Mouse (Mus musculus) liver, postnatal 0 days (tissue): ENCODE measurements around the gene Preb. TPM values are rescaled to one million over a fixed set of nuclear protein-coding genes. Genes with fewer than 3 reads are reported as not detected.

Source experiments
- ATAC-seq: fragments of 200-750 bp; cut with Nextera tagmentation; 2 replicates; pipeline ENCODE4 v1.8.0; 2017; ENCODE audit warnings: mild to moderate bottlenecking, moderate library complexity
- DNase-seq: peaks from one replicate; pipeline ENCODE4 v3.0.0-alpha.2; 2016
- H3K27ac ChIP-seq: fragments of 300-500 bp; sonication (generic); 2 replicates; pipeline ENCODE4 v1.5.1; 2014; ENCODE audit warnings: antibody characterized with exemption, moderate library complexity, mild to moderate bottlenecking, low read depth
- H3K27me3 ChIP-seq: fragments of 300-500 bp; sonication (generic); 2 replicates; pipeline ENCODE4 v1.6.1; 2014; ENCODE audit warnings: low read length, control low read depth, mixed read lengths; ENCODE audit not compliant: insufficient read depth
- H3K36me3 ChIP-seq: fragments of 300-500 bp; sonication (generic); replicated peaks from 2 replicates; pipeline ENCODE4 v1.6.1; 2014; ENCODE audit warnings: mild to moderate bottlenecking, control low read depth, low read length, moderate library complexity, mixed read lengths; ENCODE audit not compliant: insufficient read depth
- H3K4me1 ChIP-seq: fragments of 300-500 bp; sonication (generic); 2 replicates; pipeline ENCODE4 v1.6.1; 2014; ENCODE audit warnings: antibody characterized with exemption, mild to moderate bottlenecking, control low read depth; ENCODE audit not compliant: insufficient read depth
- H3K4me2 ChIP-seq: fragments of 300-500 bp; sonication (generic); 2 replicates; pipeline ENCODE4 v1.6.1; 2014; ENCODE audit warnings: low read depth, mild to moderate bottlenecking, low read length, moderate library complexity, mixed read lengths
- H3K4me3 ChIP-seq: fragments of 300-500 bp; sonication (generic); 2 replicates; pipeline ENCODE4 v1.5.1; 2014; ENCODE audit warnings: low read depth, low read length
- H3K9ac ChIP-seq: fragments of 300-500 bp; sonication (generic); replicated peaks from 2 replicates; pipeline ENCODE4 v1.6.1; 2014; ENCODE audit warnings: mild to moderate bottlenecking, moderate library complexity
- H3K9me3 ChIP-seq: fragments of 300-500 bp; sonication (generic); 2 replicates; pipeline ENCODE4 v1.6.1; 2016; ENCODE audit warnings: mild to moderate bottlenecking, control low read depth, low read length, mixed read lengths
- CTCF ChIP-seq: sonication (generic); IDR thresholded peaks from 2 replicates; pipeline ENCODE4 v1.5.1; 2016; ENCODE audit warnings: antibody characterized with exemption, low read depth
- EP300 ChIP-seq: IDR thresholded peaks from 2 replicates; pipeline ENCODE4 v1.6.1; 2016; ENCODE audit warnings: antibody characterized with exemption, low read depth, mild to moderate bottlenecking
- WGBS: fragments of 180-500 bp; shearing (Covaris S2); extraction: QIAGEN DNeasy Blood & Tissue Kit; methylation state at CpG from one replicate; pipeline ENCODE4 v1.1.7; 2014; ENCODE audit not compliant: insufficient replicate concordance; 5-methylcytosine and 5-hydroxymethylcytosine counted together
- polyA plus RNA-seq: library from polyadenylated mRNA; unstranded; fragments of >200 nt; fragmentation: Nextera tagmentation; extraction: Ambion mirVana; gene quantifications from 2 replicates; pipeline ENCODE4 v1.2.1, GENCODE M21; 2015

Gene Preb
- polyA plus RNA-seq, 1 experiment from 2014 or later: 80.6 TPM

DNA sequence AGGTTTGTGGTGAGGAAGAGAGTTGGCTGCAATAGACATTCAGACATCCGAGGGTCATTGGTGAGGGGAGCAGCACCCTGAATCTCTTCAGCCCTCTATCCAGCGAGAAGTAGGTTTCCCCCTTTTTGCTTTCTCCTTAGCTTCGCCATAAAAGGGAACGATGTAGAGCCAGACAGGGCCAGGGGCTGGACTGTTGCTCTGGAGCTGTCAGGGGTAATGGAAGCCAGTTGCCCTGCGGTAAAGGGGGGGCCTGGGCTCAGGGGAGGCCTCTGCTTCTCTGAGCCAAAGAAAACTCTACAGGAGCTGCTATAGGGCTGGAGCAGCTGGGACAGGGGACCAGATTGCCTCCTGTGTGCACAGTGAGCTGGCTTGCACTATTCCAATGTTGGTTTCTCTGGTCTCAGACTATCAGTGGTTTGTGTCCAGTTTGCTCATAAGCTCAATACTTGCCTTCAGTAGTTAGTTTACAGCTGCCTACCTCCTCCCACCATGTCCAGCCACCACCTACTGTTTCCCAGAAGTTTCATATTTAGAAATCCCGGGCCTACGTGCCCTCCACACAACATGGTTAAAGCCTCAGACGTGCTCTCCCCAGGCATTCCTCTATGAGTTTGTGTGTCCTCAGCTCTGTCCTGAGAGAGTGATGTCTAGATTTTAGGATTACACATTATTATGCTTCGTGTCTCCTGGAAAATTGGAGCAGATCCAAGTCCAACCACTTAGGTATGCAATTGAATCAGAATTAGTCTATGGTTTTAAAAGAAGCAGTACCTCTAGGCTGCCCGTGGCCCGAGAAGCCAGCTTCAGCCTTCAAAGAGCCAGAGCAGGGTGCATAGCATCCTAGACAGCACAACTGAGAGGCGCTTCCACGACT, 51.5 kb downstream of the Preb start:
- Histone ChIP-seq H3K4me1 (peaks cover 73% of the 10 kb centered on the region), H3K27ac (peak overlapping the region; percentile 93), H3K9me3 (no peaks in the 10 kb centered on the region), H3K9ac (peak overlapping the region; percentile 75), H3K36me3 (peaks cover 24% of the 10 kb centered on the region), H3K4me3 (peak overlapping the region; percentile 66), H3K4me2 (peak overlapping the region; percentile 99), H3K27me3 (no peaks in the 10 kb centered on the region)
- ATAC-seq: no peak
- TF ChIP-seq EP300: no peak
- no peak for TF ChIP-seq CTCF
- 41% methylated on average over 13 of the region's 13 CpGs for WGBS
- no peak for DNase-seq

DNA sequence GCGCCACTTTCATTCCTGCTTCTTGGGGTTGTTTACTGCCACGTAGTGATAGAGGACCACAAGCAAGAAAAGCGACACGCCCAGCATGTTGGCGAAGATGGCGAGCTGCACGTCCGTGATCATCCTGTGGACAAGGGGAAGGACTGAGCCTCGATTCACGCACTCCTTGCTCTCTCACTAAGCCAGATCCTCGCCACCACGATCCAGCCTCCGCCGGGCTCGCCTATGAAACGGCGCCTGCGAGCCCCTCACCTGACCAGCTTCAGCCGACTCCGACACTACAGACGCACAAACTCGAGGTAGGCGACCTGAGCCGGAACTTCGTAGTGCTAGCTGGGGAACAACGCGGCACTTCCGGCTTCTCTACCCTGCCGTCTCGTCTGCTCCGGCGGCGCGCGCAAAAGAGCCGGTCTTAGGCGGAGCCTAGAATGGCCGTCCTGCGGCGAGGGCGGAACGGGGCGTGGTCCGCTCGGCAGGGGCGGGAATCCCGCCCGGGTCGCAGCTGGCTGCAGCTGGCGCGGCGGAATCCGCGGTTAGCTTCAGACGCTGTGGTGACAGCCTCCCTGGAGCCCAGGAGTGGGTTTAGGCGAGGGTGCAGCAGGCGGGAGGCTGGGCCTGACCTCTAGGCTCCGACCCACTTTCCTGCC, 52.6 kb downstream of the Preb start, which contains the start of gene Ost4:
Ost4 (minus strand) TSS at position 376 of the 647 bp plus-strand sequence.
- no peaks in the 10 kb centered on the region for H3K9me3 ChIP-seq
- peak within 1 kb of the TSS; percentile 93 for H3K27ac ChIP-seq
- under 1% methylated on average over 58 of the region's 58 CpGs for WGBS
- TF ChIP-seq EP300 (peak; percentile 30; the same call in 1 of the 2 replicates), CTCF (no peak)
- H3K27me3 ChIP-seq: no peaks in the 10 kb centered on the region
- ATAC-seq (peak; percentile 96), DNase-seq (peak; percentile 98)
- peak within 1 kb of the TSS; percentile 66 for H3K4me3 ChIP-seq
- peaks cover 31% of the 10 kb centered on the region for H3K36me3 ChIP-seq
- peaks cover 62% of the 10 kb centered on the region for H3K4me1 ChIP-seq
- H3K4me2 ChIP-seq: peak within 1 kb of the TSS; percentile 99
- peak within 1 kb of the TSS; percentile 75 for H3K9ac ChIP-seq

DNA sequence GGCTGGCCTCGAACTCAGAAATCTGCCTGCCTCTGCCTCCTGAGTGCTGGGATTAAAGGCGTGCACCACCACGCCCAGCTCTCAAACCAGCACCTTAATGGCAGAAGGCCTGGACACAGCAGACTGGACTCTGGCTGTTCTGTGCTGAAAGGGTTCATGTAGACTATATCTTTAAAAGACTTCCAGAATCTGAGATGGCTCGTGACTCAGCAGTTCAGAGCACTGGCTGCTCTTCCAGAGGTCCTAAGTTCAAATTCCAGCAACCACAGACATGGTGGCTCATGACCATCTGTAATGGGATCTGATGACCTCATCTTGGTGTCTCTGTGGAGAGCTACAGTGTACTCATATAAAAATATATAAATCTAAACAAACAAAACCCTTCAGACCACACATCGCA, 58.3 kb downstream of the Preb start:
- H3K4me1 ChIP-seq: peaks cover 21% of the 10 kb centered on the region
- H3K27me3 ChIP-seq: no peaks in the 10 kb centered on the region
- ATAC-seq (no peak), DNase-seq (no peak)
- WGBS: 83% methylated on average over 5 of the region's 5 CpGs
- TF ChIP-seq CTCF: no peak
- TF ChIP-seq EP300: no peak
- no peak overlapping the region for H3K27ac ChIP-seq
- no peak overlapping the region for H3K4me2 ChIP-seq
- H3K9me3 ChIP-seq: no peaks in the 10 kb centered on the region
- H3K36me3 ChIP-seq: peaks cover 46% of the 10 kb centered on the region
- H3K9ac ChIP-seq: no peak overlapping the region
- H3K4me3 ChIP-seq: no peak overlapping the region

Other genes with a start within 250 kb of the Preb start
- 0.05 TPM in 1 of 2 replicates, not detected in the other for gene Dpysl5, start 248.8 kb downstream of the Preb start, polyA plus RNA-seq
- 7.4 and 8.0 TPM in 2 replicates for gene Mapre3, start 145.7 kb downstream of the Preb start, polyA plus RNA-seq
- 32.1 and 33.0 TPM in 2 replicates for gene Tmem214, start 92.3 kb downstream of the Preb start, polyA plus RNA-seq
- 3.1 and 3.2 TPM in 2 replicates for gene Agbl5, start 71.7 kb downstream of the Preb start, polyA plus RNA-seq
- gene Ost4, start 52.6 kb downstream of the Preb start, polyA plus RNA-seq: 263 and 277 TPM in 2 replicates
- gene Emilin1, start 47.0 kb downstream of the Preb start, polyA plus RNA-seq: 25.3 and 30.9 TPM in 2 replicates
- gene Khk, start 38.9 kb downstream of the Preb start, polyA plus RNA-seq: 56.9 and 57.7 TPM in 2 replicates
- 18.7 and 22.8 TPM in 2 replicates for gene Cgref1, start 14.8 kb downstream of the Preb start, polyA plus RNA-seq
- 0.05 TPM in 1 of 2 replicates, not detected in the other for gene Tcf23, start 8.3 kb upstream of the Preb start, polyA plus RNA-seq
- 162 and 169 TPM in 2 replicates for gene Atraid, start 88.0 kb upstream of the Preb start, polyA plus RNA-seq
- gene Slc5a6, start 88.6 kb upstream of the Preb start, polyA plus RNA-seq: 3.1 and 3.7 TPM in 2 replicates
- gene Cad, start 94.4 kb upstream of the Preb start, polyA plus RNA-seq: 3.1 and 4.2 TPM in 2 replicates
- not detected in 2 replicates for gene Dnajc5g, start 145.9 kb upstream of the Preb start, polyA plus RNA-seq
- gene Slc30a3, start 147.9 kb upstream of the Preb start, polyA plus RNA-seq: 0.24 and 0.72 TPM in 2 replicates
- gene Trim54, start 156.4 kb upstream of the Preb start, polyA plus RNA-seq: 0.12 and 0.86 TPM in 2 replicates
- gene Ucn, start 178.5 kb upstream of the Preb start, polyA plus RNA-seq: not detected in 2 replicates
- 16.5 and 17.6 TPM in 2 replicates for gene Mpv17, start 193.9 kb upstream of the Preb start, polyA plus RNA-seq
- 0.21 and 0.59 TPM in 2 replicates for gene Gm29609, start 219.6 kb upstream of the Preb start, polyA plus RNA-seq
- 15.0 and 16.8 TPM in 2 replicates for gene Gtf3c2, start 219.8 kb upstream of the Preb start, polyA plus RNA-seq
- 29.4 and 29.9 TPM in 2 replicates for gene Snx17, start 232.9 kb upstream of the Preb start, polyA plus RNA-seq
- gene Eif2b4, start 233.1 kb upstream of the Preb start, polyA plus RNA-seq: 35.5 and 36.8 TPM in 2 replicates
- 2.9 TPM in 2 replicates for gene Zfp513, start 241.9 kb upstream of the Preb start, polyA plus RNA-seq